Mouse (Mus musculus) gastrocnemius, adult 2 months (tissue): Measurements from ENCODE around the gene Galnt6. TPM values are rescaled to one million over a fixed set of nuclear protein-coding genes. Genes with fewer than 3 reads are reported as not detected.

Source experiments
- DNase-seq: peaks from one replicate; pipeline ENCODE4 v3.0.0; 2022
- H3K27ac ChIP-seq: fragments of 200-600 bp; 2 replicates; pipeline ENCODE4 v1.8.1; 2022; ENCODE audit warnings: mild to moderate bottlenecking
- H3K4me3 ChIP-seq: fragments of 200-600 bp; 2 replicates; pipeline ENCODE4 v1.8.1; 2022; ENCODE audit warnings: mild to moderate bottlenecking, moderate library complexity
- CTCF ChIP-seq: fragments of 200-600 bp; IDR thresholded peaks from 2 replicates; pipeline ENCODE4 v1.8.1; 2022; ENCODE audit warnings: antibody characterized with exemption, mild to moderate bottlenecking, moderate library complexity
- intact Hi-C: fragments of 180-260 bp; cut with DNase I; formaldehyde crosslinking; loops from one replicate; pipeline ENCODE4 v1.15.1; 2025
- total RNA-seq, 2 experiments: library from RNA; stranded (reverse); gene quantifications; 2 replicates each; pipeline ENCODE4 v1.2.3; 2021

The Galnt6 gene
- total RNA-seq, 2 experiments from 2014 or later = 0.10 to 0.14 TPM

- Histone ChIP-seq H3K4me3 (no peak overlapping the region), H3K27ac (no peak overlapping the region)
- DNase-seq = no peak
- intact Hi-C loops = no loop called here
- TF ChIP-seq CTCF = no peak
These were observed 23.8 kb downstream of the Galnt6 start for GRCm38 (mm10) chr15:100705376-100705775.

GRCm38 (mm10) chr15:100703913-100704312, 25.3 kb downstream of the Galnt6 start:
- no peak for DNase-seq
- no peak for TF ChIP-seq CTCF
- Histone ChIP-seq H3K4me3 (no peak overlapping the region), H3K27ac (no peak overlapping the region)
- intact Hi-C loops = no loop called here

GRCm38 (mm10) chr15:100701856-100702255, 27.3 kb downstream of the Galnt6 start:
- no peak for TF ChIP-seq CTCF
- H3K27ac ChIP-seq = no peak overlapping the region
- H3K4me3 ChIP-seq = no peak overlapping the region
- intact Hi-C loops = no loop called here
- DNase-seq = no peak

- no peak for TF ChIP-seq CTCF
- DNase-seq = no peak
- Histone ChIP-seq H3K27ac (no peak overlapping the region), H3K4me3 (no peak overlapping the region)
- intact Hi-C loops = no loop called here
These were observed 28.1 kb downstream of the Galnt6 start for GRCm38 (mm10) chr15:100701108-100701507.

- Histone ChIP-seq H3K27ac (no peak overlapping the region), H3K4me3 (no peak overlapping the region)
- intact Hi-C loops = no loop called here
- TF ChIP-seq CTCF = no peak
- no peak for DNase-seq
These were observed 28.8 kb downstream of the Galnt6 start for GRCm38 (mm10) chr15:100700424-100700823.

- no peak for TF ChIP-seq CTCF
- no peak overlapping the region for H3K4me3 ChIP-seq
These were observed 29.8 kb downstream of the Galnt6 start for GRCm38 (mm10) chr15:100699386-100699785.

GRCm38 (mm10) chr15:100698078-100698477, 31.1 kb downstream of the Galnt6 start:
- intact Hi-C loops = no loop called here
- no peak for DNase-seq
- H3K4me3 ChIP-seq = no peak overlapping the region
- no peak overlapping the region for H3K27ac ChIP-seq
- no peak for TF ChIP-seq CTCF

More at GRCm38 (mm10) chr15:100699386-100699785, 29.8 kb downstream of the Galnt6 start:
- DNase-seq = no peak
- intact Hi-C loops = no loop called here
- H3K27ac ChIP-seq = no peak overlapping the region

GRCm38 (mm10) chr15:100694406-100694805, 34.8 kb downstream of the Galnt6 start:
- TF ChIP-seq CTCF = no peak
- no peak overlapping the region for H3K4me3 ChIP-seq
- H3K27ac ChIP-seq = no peak overlapping the region
- intact Hi-C loops = no loop called here
- no peak for DNase-seq

- no peak overlapping the region for H3K4me3 ChIP-seq
- no peak overlapping the region for H3K27ac ChIP-seq
- DNase-seq = no peak
- TF ChIP-seq CTCF = no peak
- intact Hi-C loops = no loop called here
These were observed 37.2 kb downstream of the Galnt6 start for GRCm38 (mm10) chr15:100691990-100692389.

GRCm38 (mm10) chr15:100687430-100687971, 41.7 kb downstream of the Galnt6 start, which contains the start of gene Cela1:
Gene Cela1 (minus strand): TSS chr15:100687921.
- intact Hi-C loops = no loop called here
- no peak within 1 kb of the TSS for H3K27ac ChIP-seq
- DNase-seq = no peak
- no peak for TF ChIP-seq CTCF
- no peak within 1 kb of the TSS for H3K4me3 ChIP-seq

- H3K27ac ChIP-seq = no peak overlapping the region
- no peak overlapping the region for H3K4me3 ChIP-seq
- intact Hi-C loops = no loop called here
- DNase-seq = no peak
- no peak for TF ChIP-seq CTCF
These were observed 42.2 kb downstream of the Galnt6 start for GRCm38 (mm10) chr15:100686989-100687388.

GRCm38 (mm10) chr15:100686434-100686833, 42.7 kb downstream of the Galnt6 start:
- no peak overlapping the region for H3K27ac ChIP-seq
- no peak for TF ChIP-seq CTCF
- DNase-seq = no peak
- no peak overlapping the region for H3K4me3 ChIP-seq
- intact Hi-C loops = no loop called here

GRCm38 (mm10) chr15:100685849-100686248, 43.3 kb downstream of the Galnt6 start:
- intact Hi-C loops = no loop called here
- no peak overlapping the region for H3K4me3 ChIP-seq

GRCm38 (mm10) chr15:100685255-100685654, 43.9 kb downstream of the Galnt6 start:
- Histone ChIP-seq H3K4me3 (no peak overlapping the region), H3K27ac (no peak overlapping the region)
- DNase-seq = no peak
- intact Hi-C loops = no loop called here
- no peak for TF ChIP-seq CTCF

More at GRCm38 (mm10) chr15:100685849-100686248, 43.3 kb downstream of the Galnt6 start:
- H3K27ac ChIP-seq = no peak overlapping the region
- no peak for TF ChIP-seq CTCF
- no peak for DNase-seq
